Mouse (Mus musculus) G1E (cell line): Measurements from ENCODE around the gene Sugt1. TPM values are rescaled to one million over a fixed set of nuclear protein-coding genes. Genes with fewer than 3 reads are reported as not detected.

ENCODE experiments used
- ATAC-seq: 2 replicates; pipeline ENCODE4 v1.8.0; 2016; ENCODE audit warnings: mild to moderate bottlenecking; ENCODE audit not compliant: insufficient number of reproducible peaks, poor library complexity, low FRiP score, severe bottlenecking; ENCODE audit errors: extremely low read depth
- DNase-seq: peaks from one replicate; pipeline ENCODE4 v3.0.0; 2012; ENCODE audit warnings: low spot score
- H3K27me3 ChIP-seq: 2 replicates; pipeline ENCODE4 v1.6.1; 2012; ENCODE audit warnings: mild to moderate bottlenecking, low read length, inconsistent platforms; ENCODE audit not compliant: insufficient read depth
- H3K36me3 ChIP-seq: replicated peaks from 2 replicates; pipeline ENCODE3; 2012; ENCODE audit warnings: mild to moderate bottlenecking, inconsistent platforms
- H3K4me1 ChIP-seq: 2 replicates; pipeline ENCODE4 v1.6.1; 2012; ENCODE audit warnings: low read depth, low read length, inconsistent platforms, mixed read lengths; ENCODE audit not compliant: insufficient read depth
- H3K4me3 ChIP-seq: 2 replicates; pipeline ENCODE4 v1.5.1; 2012; ENCODE audit warnings: low read depth, mild to moderate bottlenecking, inconsistent platforms, low read length, moderate library complexity, mixed read lengths
- H3K9me3 ChIP-seq: replicated peaks from 2 replicates; pipeline ENCODE4 v1.6.1; 2012; ENCODE audit warnings: inconsistent platforms
- CTCF ChIP-seq: IDR thresholded peaks from 2 replicates; pipeline ENCODE4 v1.5.1; 2012; ENCODE audit warnings: low read depth, low read length, inconsistent platforms, mixed read lengths
- GATA1 ChIP-seq: IDR thresholded peaks from 2 replicates; pipeline ENCODE4 v1.6.1; 2012; ENCODE audit warnings: borderline replicate concordance, low read length, inconsistent platforms, mixed read lengths
- GATA2 ChIP-seq: IDR thresholded peaks from 2 replicates; pipeline ENCODE4 v1.6.1; 2012; ENCODE audit warnings: low read depth, low read length, inconsistent platforms, borderline replicate concordance
- POLR2AphosphoS5 ChIP-seq: IDR thresholded peaks from 2 replicates; pipeline ENCODE4 v1.6.1; 2012; ENCODE audit warnings: low read depth, low read length, inconsistent platforms; ENCODE audit not compliant: insufficient replicate concordance
- TAL1 ChIP-seq: conservative IDR thresholded peaks from 2 replicates; pipeline ENCODE4 v1.6.1; 2012; ENCODE audit warnings: low read depth, low read length, inconsistent platforms, mixed read lengths
- polyA plus RNA-seq: library from polyadenylated mRNA; stranded (reverse); fragments of >175 nt; gene quantifications from 2 replicates; pipeline ENCODE4 v1.2.3, GENCODE M21; 2012
- total RNA-seq, 2 experiments: library from RNA; stranded (forward) in 1 of 2; stranded (reverse) in 1 of 2; fragments of 200-1000 nt in 1 of 2; fragments of >200 nt in 1 of 2; fragmentation: Nextera tagmentation in 1 of 2; gene quantifications; 2 replicates each; pipeline ENCODE4 v1.2.3; 2014 to 2017

Gene Sugt1
- total and polyA plus RNA-seq, 3 experiments, result 6.1 to 228 (median 98.9) TPM

GRCm38 (mm10) chr14:79596602-79597001 is 9.1 kb downstream of the Sugt1 start:
- Histone ChIP-seq H3K9me3 (no peaks in the 10 kb centered on the region), H3K27me3 (no peaks in the 10 kb centered on the region), H3K4me3 (no peak overlapping the region), H3K36me3 (peaks cover 87% of the 10 kb centered on the region), H3K4me1 (peaks cover 7% of the 10 kb centered on the region)
- no peak for ATAC-seq
- DNase-seq, result no peak
- TF ChIP-seq POLR2AphosphoS5 (no peak), GATA2 (no peak), CTCF (no peak), GATA1 (no peak), TAL1 (no peak)

DNA sequence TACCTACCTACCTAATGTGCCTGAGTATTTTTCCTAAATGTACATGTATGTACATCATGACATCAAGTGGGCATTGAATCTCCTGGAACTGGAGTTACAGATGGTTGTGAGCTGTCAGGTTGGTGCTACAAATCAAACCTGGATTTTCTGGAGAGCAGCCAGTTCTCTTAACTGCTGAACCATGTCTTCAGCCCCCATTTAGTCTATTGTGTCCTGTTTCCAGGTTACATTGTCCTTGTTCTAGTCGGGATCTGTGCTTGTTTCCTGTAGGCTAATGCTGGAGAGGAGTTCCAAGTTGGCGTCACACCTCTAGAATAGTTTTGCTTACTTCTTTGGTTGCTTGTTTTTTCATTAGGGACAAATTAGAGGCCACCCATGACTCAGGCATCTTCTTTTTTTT is 18.4 kb downstream of the Sugt1 start:
- Histone ChIP-seq H3K36me3 (peaks cover 90% of the 10 kb centered on the region), H3K4me1 (no peaks in the 10 kb centered on the region), H3K27me3 (no peaks in the 10 kb centered on the region), H3K4me3 (no peak overlapping the region), H3K9me3 (no peaks in the 10 kb centered on the region)
- DNase-seq (no peak), ATAC-seq (no peak)
- no peak for TF ChIP-seq GATA2
- no peak for TF ChIP-seq CTCF
- no peak for TF ChIP-seq POLR2AphosphoS5
- TF ChIP-seq TAL1, result no peak
- no peak for TF ChIP-seq GATA1

DNA sequence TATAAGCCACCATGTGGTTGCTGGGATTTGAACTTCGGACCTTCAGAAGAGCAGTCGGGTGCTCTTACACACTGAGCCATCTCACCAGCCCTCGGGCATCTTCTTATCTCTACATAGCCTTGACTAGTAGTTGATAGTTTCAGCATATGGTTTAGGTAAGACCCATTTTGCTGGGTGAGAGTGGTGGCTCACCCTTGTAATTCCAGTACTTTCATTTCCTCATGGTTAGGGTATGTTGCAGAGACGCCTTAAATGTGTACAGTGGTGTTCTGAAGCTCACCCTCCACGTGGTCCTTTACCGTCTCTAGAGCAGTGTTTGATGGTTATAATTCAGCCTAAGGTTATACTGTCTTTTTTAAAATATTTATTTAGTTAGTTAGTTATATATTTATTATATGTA is 18.9 kb downstream of the Sugt1 start:
- DNase-seq, result no peak
- TF ChIP-seq CTCF (no peak), TAL1 (no peak), GATA1 (no peak), GATA2 (no peak), POLR2AphosphoS5 (no peak)

DNA sequence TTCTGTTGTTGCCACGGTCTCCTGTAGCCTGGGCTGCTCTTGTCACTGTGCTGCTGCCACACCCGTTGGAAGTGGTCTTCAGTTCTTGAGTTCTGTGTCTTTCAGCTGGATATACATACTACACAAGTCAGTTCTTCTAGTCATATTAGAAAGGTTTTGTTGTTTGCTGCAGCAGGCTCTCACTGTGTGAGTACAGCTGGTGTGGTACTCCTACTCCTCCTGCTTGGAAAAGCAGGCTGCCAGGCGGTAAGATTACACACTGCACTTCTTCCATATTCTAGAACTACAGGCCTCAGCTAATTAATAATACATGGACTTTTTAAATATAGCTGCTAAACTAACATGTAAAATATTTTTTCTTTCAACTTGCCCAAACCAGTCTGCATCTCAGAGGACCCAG is 19.4 kb downstream of the Sugt1 start:
- no peak overlapping the region for H3K4me3 ChIP-seq
- no peaks in the 10 kb centered on the region for H3K27me3 ChIP-seq
- no peaks in the 10 kb centered on the region for H3K4me1 ChIP-seq
- no peaks in the 10 kb centered on the region for H3K9me3 ChIP-seq
- TF ChIP-seq CTCF, result no peak
- no peak for TF ChIP-seq GATA2
- TF ChIP-seq GATA1, result no peak
- no peak for TF ChIP-seq POLR2AphosphoS5
- no peak for TF ChIP-seq TAL1
- H3K36me3 ChIP-seq, result peaks cover 89% of the 10 kb centered on the region
- no peak for ATAC-seq
- DNase-seq, result no peak

More for the DNA sequence above, 18.9 kb downstream of the Sugt1 start:
- no peak for ATAC-seq
- Histone ChIP-seq H3K4me1 (no peaks in the 10 kb centered on the region), H3K36me3 (peaks cover 90% of the 10 kb centered on the region), H3K9me3 (no peaks in the 10 kb centered on the region), H3K27me3 (no peaks in the 10 kb centered on the region), H3K4me3 (no peak overlapping the region)

DNA sequence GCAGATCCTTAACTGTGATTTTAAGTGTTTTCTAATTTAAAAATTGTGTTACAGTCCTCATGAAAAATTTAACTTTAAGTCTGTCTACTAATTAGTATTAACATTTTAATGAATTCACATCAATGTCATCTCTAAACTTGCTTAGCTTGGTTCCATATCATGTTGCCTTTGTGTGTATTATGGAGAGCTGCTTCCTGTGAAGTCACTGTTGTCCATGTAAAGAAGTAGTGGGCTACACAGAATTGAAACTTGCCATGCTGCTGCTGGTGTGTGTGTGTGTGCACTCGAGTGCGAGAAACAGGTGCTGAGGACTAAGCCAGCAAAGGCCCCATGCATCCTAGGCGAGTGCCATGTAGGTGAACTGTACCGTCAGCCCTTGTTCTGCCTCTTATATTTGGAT is 19.9 kb downstream of the Sugt1 start:
- Histone ChIP-seq H3K9me3 (no peaks in the 10 kb centered on the region), H3K27me3 (no peaks in the 10 kb centered on the region), H3K4me3 (no peak overlapping the region), H3K36me3 (peaks cover 90% of the 10 kb centered on the region), H3K4me1 (no peaks in the 10 kb centered on the region)
- ATAC-seq (no peak), DNase-seq (no peak)
- no peak for TF ChIP-seq GATA1
- TF ChIP-seq CTCF, result no peak
- no peak for TF ChIP-seq GATA2
- no peak for TF ChIP-seq TAL1
- no peak for TF ChIP-seq POLR2AphosphoS5

DNA sequence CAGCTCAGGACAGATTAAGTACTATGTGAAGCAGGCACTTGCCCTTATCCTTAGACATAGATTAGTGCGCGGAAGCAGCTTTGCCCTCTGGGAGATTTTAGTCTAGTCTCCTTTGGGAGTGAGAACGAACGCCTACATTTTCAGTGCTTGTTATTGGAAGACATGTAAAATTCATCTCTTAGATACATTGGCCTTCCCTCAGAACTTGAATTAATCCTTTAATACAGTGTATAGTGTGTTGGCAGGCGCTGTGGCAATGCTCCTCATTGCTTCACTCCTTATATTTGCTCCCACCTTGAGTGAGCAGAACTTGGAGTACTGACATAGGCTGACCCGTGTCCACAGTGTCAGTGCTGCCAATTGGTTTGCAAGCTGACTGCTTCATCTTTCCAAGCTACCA is 20.8 kb downstream of the Sugt1 start:
- DNase-seq, result no peak
- TF ChIP-seq TAL1 (no peak), GATA1 (no peak), CTCF (no peak), POLR2AphosphoS5 (no peak), GATA2 (no peak)
- Histone ChIP-seq H3K4me3 (no peak overlapping the region), H3K9me3 (no peaks in the 10 kb centered on the region), H3K27me3 (no peaks in the 10 kb centered on the region), H3K36me3 (peaks cover 91% of the 10 kb centered on the region), H3K4me1 (no peaks in the 10 kb centered on the region)
- no peak for ATAC-seq

- Histone ChIP-seq H3K9me3 (no peaks in the 10 kb centered on the region), H3K36me3 (peaks cover 72% of the 10 kb centered on the region), H3K4me3 (no peak overlapping the region), H3K27me3 (no peaks in the 10 kb centered on the region), H3K4me1 (peaks cover 23% of the 10 kb centered on the region)
- TF ChIP-seq POLR2AphosphoS5, result no peak
- no peak for TF ChIP-seq CTCF
- no peak for TF ChIP-seq TAL1
- no peak for TF ChIP-seq GATA2
- TF ChIP-seq GATA1, result no peak
- DNase-seq (no peak), ATAC-seq (no peak)
Observed at GRCm38 (mm10) chr14:79617121-79617828, 29.8 kb downstream of the Sugt1 start.
